8 mouse cellular contexts compared by ENCODE assay signal in the genomic region with DNA sequence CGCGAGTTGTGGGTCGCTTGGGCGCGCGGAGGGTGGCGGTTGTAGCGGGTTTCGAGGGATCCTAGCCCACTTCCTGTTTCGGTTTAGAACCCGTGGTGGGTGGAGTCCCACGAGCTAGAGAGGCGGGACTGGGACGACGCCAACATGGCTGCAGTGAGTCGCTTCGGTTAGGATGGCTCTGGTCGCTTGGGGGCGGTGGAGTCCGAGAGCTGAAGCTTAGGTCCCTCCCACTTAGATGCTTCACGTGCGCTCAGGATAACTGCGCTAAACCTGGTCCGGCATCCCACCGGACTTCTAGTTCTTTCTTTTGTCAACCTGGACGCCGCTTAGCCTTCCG. TPM values are rescaled to one million over a fixed set of nuclear protein-coding genes. Genes with fewer than 3 reads are reported as not detected.
DNase-seq lines count a peak whose midpoint lies in the region; ATAC-seq and TF ChIP-seq lines count a peak whose summit lies in the region.

Gene 2610002M06Rik (minus strand): TSS at position 117 of the 337 bp plus-strand sequence.

- H3K36me3 ChIP-seq in embryonic facial prominence, embryonic 12.5 days, result no peaks in the 10 kb centered on the region
- H3K36me3 ChIP-seq in kidney, adult 2 months (ENCODE audit: control insufficient read depth, insufficient read depth, low read length), result no peaks in the 10 kb centered on the region
- H3K36me3 ChIP-seq in limb, embryonic 12.5 days, result no peaks in the 10 kb centered on the region
- H3K36me3 ChIP-seq in midbrain, embryonic 15.5 days (replicated peaks), result no peaks in the 10 kb centered on the region

- peak; percentile 99 for ATAC-seq in embryonic facial prominence, embryonic 12.5 days (ENCODE audit: insufficient number of reproducible peaks, insufficient read depth, low FRiP score, low TSS enrichment)
- peak; percentile 97 for ATAC-seq in limb, embryonic 12.5 days (ENCODE audit: insufficient number of reproducible peaks, insufficient read depth, low FRiP score, low TSS enrichment, low read depth)
- ATAC-seq in midbrain, embryonic 15.5 days (replicated peaks), result peak; percentile 100

- peak; percentile 88 for DNase-seq in 3134 (ENCODE audit: extremely low read depth, insufficient read length, low spot score)
- DNase-seq in adrenal gland, postnatal 25 days, result peak; percentile 85
- peak; percentile 90 to 91 for DNase-seq in heart, adult 18-20 months
- DNase-seq in kidney, adult 2 months, result peak; percentile 93
- DNase-seq in spleen, postnatal 14 days (ENCODE audit: low spot score in 2 of 2), result peak; percentile 61 to 70

- H3K27me3 ChIP-seq in embryonic facial prominence, embryonic 12.5 days, result no peaks in the 10 kb centered on the region
- H3K27me3 ChIP-seq in kidney, adult 2 months (replicated peaks; ENCODE audit: control insufficient read depth, insufficient read depth, low read length), result no peaks in the 10 kb centered on the region
- H3K27me3 ChIP-seq in limb, embryonic 12.5 days, result no peaks in the 10 kb centered on the region
- no peaks in the 10 kb centered on the region for H3K27me3 ChIP-seq in midbrain, embryonic 15.5 days (replicated peaks)

- H3K4me1 ChIP-seq in embryonic facial prominence, embryonic 12.5 days, result no peaks in the 10 kb centered on the region
- H3K4me1 ChIP-seq in kidney, adult 2 months (ENCODE audit: control insufficient read depth, insufficient read depth, low read length), result no peaks in the 10 kb centered on the region
- H3K4me1 ChIP-seq in limb, embryonic 12.5 days (replicated peaks), result no peaks in the 10 kb centered on the region
- H3K4me1 ChIP-seq in midbrain, embryonic 15.5 days, result no peaks in the 10 kb centered on the region

- peak within 1 kb of the TSS; percentile 48 for H3K4me2 ChIP-seq in embryonic facial prominence, embryonic 12.5 days (replicated peaks)
- H3K4me2 ChIP-seq in limb, embryonic 12.5 days, result peak within 1 kb of the TSS; percentile 57
- H3K4me2 ChIP-seq in midbrain, embryonic 15.5 days, result peak within 1 kb of the TSS; percentile 52

- peak; percentile 71 for TF ChIP-seq CTCF in kidney, adult 2 months (conservative IDR thresholded peaks at IDR 0.05; ENCODE audit: insufficient read depth, insufficient read length, low read depth, low read length)

- no peaks in the 10 kb centered on the region for H3K9me3 ChIP-seq in embryonic facial prominence, embryonic 12.5 days
- no peaks in the 10 kb centered on the region for H3K9me3 ChIP-seq in limb, embryonic 12.5 days
- no peaks in the 10 kb centered on the region for H3K9me3 ChIP-seq in midbrain, embryonic 15.5 days

- H3K27ac ChIP-seq in embryonic facial prominence, embryonic 12.5 days, result no peak within 1 kb of the TSS
- no peak within 1 kb of the TSS for H3K27ac ChIP-seq in kidney, adult 2 months (ENCODE audit: insufficient read depth, low read depth, low read length)
- no peak within 1 kb of the TSS for H3K27ac ChIP-seq in limb, embryonic 12.5 days
- H3K27ac ChIP-seq in midbrain, embryonic 15.5 days, result peak within 1 kb of the TSS; percentile 36

- no peak for TF ChIP-seq POLR2A in kidney, adult 2 months (IDR thresholded peaks at IDR 0.05; ENCODE audit: low read depth, low read length)

- H3K9ac ChIP-seq in embryonic facial prominence, embryonic 12.5 days, result peak within 1 kb of the TSS; percentile 51
- peak within 1 kb of the TSS; percentile 67 for H3K9ac ChIP-seq in limb, embryonic 12.5 days (replicated peaks)
- H3K9ac ChIP-seq in midbrain, embryonic 15.5 days, result peak within 1 kb of the TSS; percentile 58

- H3K4me3 ChIP-seq in embryonic facial prominence, embryonic 12.5 days, result peak within 1 kb of the TSS; percentile 55
- peak within 1 kb of the TSS; percentile 96 for H3K4me3 ChIP-seq in kidney, adult 2 months (ENCODE audit: insufficient read depth, low read depth, low read length)
- peak within 1 kb of the TSS; percentile 54 for H3K4me3 ChIP-seq in limb, embryonic 12.5 days (replicated peaks)
- peak within 1 kb of the TSS; percentile 61 for H3K4me3 ChIP-seq in midbrain, embryonic 15.5 days

- WGBS in embryonic facial prominence, embryonic 12.5 days, result 17% methylated on average over 28 of the region's 28 CpGs
- WGBS in kidney, adult 2 months, result 4% methylated on average over 16 of the region's 28 CpGs
- 25% methylated on average over 27 of the region's 28 CpGs for WGBS in limb, embryonic 12.5 days
- WGBS in midbrain, embryonic 15.5 days, result 23% methylated on average over 28 of the region's 28 CpGs

RNA-seq across cellular contexts. Expression of gene 2610002M06Rik, which starts in this region (rescaled TPM):
- total RNA-seq in adrenal gland, postnatal 25 days (2021), result 11.0 and 15.8 TPM in 2 replicates
- polyA plus RNA-seq in embryonic facial prominence, embryonic 12.5 days (2016; fragmentation: Nextera tagmentation; extraction: Ambion mirVana), result 9.6 and 11.7 TPM in 2 replicates
- 1 to 10 TPM; 5.5 to 6.6 TPM for total RNA-seq in heart, adult 18-20 months (2021)
- 3.1 and 3.6 TPM in 2 replicates for polyA plus RNA-seq in kidney, adult 2 months (2012; rRNA removed)
- 7.4 and 8.8 TPM in 2 replicates for polyA plus RNA-seq in limb, embryonic 12.5 days (2016; fragmentation: Nextera tagmentation; extraction: Ambion mirVana)
- 17.8 and 19.0 TPM in 2 replicates for polyA plus RNA-seq in midbrain, embryonic 15.5 days (2015; fragmentation: Nextera tagmentation; extraction: Ambion mirVana)
